Mouse (Mus musculus) neutrophil, adult 59 days (primary cell): ENCODE data around the gene Fah. TPM values are rescaled to one million over a fixed set of nuclear protein-coding genes. Genes with fewer than 3 reads are reported as not detected.

Experiments
- total RNA-seq, 2 experiments: library from RNA; stranded (reverse); gene quantifications; 1 replicate in 1 of 2; 2 replicates in 1 of 2; pipeline ENCODE4 v1.2.4; 2023

Gene Fah
- total RNA-seq: 1 to 10 TPM; 2.4 to 2.6 TPM

DNA sequence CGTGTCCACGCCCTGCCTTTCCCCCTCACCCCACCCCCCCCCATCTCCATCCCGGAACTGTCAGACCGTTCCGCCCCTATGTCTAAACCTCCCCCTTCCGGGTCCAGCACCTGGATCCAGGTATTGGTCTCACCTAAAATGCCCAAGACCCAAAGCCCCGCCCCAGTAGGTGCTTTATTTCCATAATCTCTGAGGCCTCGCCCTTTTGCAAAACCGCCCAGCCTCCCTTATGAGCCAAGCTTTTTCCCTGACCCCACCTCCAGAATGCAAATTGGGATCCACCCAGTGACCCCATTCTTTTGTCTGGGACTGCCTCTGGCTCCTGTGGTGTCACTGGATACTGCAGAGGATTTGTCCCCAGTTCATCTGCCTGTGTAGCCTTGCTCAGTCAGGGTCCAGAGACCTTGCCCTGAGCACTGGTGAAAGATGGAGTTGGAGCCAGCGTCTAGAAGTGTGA lies at the start of gene Fah:
Gene Fah, minus strand, starts transcription at position 430 of the 457 bp plus-strand sequence.

Other genes with a start within 250 kb of the Fah start
- gene Arnt2, start 196.5 kb downstream of the Fah start, total RNA-seq: under 1 TPM; 0.04 to 0.15 TPM
- gene Gm2115, start 77.8 kb downstream of the Fah start, total RNA-seq: not detected
- gene Zfand6, start 83.2 kb upstream of the Fah start, total RNA-seq: 10 to 100 TPM; 86.1 to 87.9 TPM
- gene Olfr291, start 246.8 kb upstream of the Fah start, total RNA-seq: not detected